Mouse (Mus musculus) kidney, postnatal 0 days (tissue): ENCODE measurements at regions not wholly inside any gene's neighbourhood (a gene's known extent, or its start where the extent isn't known, plus 50 kb on each side); places are given as distances from the start of the nearest gene placed in this dataset.
A peak's percentile ranks its signal among the peaks of the same experiment; 100 is the strongest.
"Not testable (repeated sequence)": the region's sequence is repeated elsewhere in the genome, so short reads cannot be mapped to it uniquely, and the experiment has no call there.

Source experiments
- ATAC-seq: fragments of 200-750 bp; cut with Nextera tagmentation; replicated peaks from 2 replicates; pipeline ENCODE4 v1.8.0; 2017; ENCODE audit warnings: low read depth, moderate number of reproducible peaks, moderate TSS enrichment, moderate library complexity; ENCODE audit not compliant: low FRiP score
- DNase-seq: peaks from one replicate; pipeline ENCODE4 v3.0.0-alpha.2; 2016; ENCODE audit warnings: low spot score
- H3K27ac ChIP-seq: fragments of 300-500 bp; sonication (generic); 2 replicates; pipeline ENCODE4 v1.5.1; 2014; ENCODE audit warnings: mild to moderate bottlenecking
- H3K27me3 ChIP-seq: fragments of 300-500 bp; sonication (generic); 2 replicates; pipeline ENCODE4 v1.6.1; 2014; ENCODE audit warnings: low read length, mixed read lengths; ENCODE audit not compliant: insufficient read depth
- H3K36me3 ChIP-seq: fragments of 300-500 bp; sonication (generic); 2 replicates; pipeline ENCODE4 v1.6.1; 2014; ENCODE audit warnings: low read length, mixed read lengths; ENCODE audit not compliant: insufficient read depth
- H3K4me1 ChIP-seq: fragments of 300-500 bp; sonication (generic); replicated peaks from 2 replicates; pipeline ENCODE4 v1.6.1; 2014; ENCODE audit warnings: antibody characterized with exemption, low read length, mixed read lengths; ENCODE audit not compliant: insufficient read depth
- H3K4me2 ChIP-seq: fragments of 300-500 bp; sonication (generic); 2 replicates; pipeline ENCODE4 v1.6.1; 2014; ENCODE audit warnings: mild to moderate bottlenecking, low read length, moderate library complexity, mixed read lengths
- H3K4me3 ChIP-seq: fragments of 300-500 bp; sonication (generic); replicated peaks from 2 replicates; pipeline ENCODE4 v1.5.1; 2014; ENCODE audit warnings: low read depth, low read length
- H3K9ac ChIP-seq: fragments of 300-500 bp; sonication (generic); 2 replicates; pipeline ENCODE4 v1.6.1; 2014; ENCODE audit warnings: low read depth, low read length
- H3K9me3 ChIP-seq: fragments of 300-500 bp; sonication (generic); replicated peaks from 2 replicates; pipeline ENCODE4 v1.6.1; 2016; ENCODE audit warnings: low read length, inconsistent platforms, mixed read lengths
- CTCF ChIP-seq: IDR thresholded peaks from 2 replicates; pipeline ENCODE4 v1.5.1; 2016; ENCODE audit warnings: antibody characterized with exemption, low read depth, mild to moderate bottlenecking, moderate library complexity
- WGBS: fragments of 180-500 bp; shearing (Covaris S2); extraction: QIAGEN DNeasy Blood & Tissue Kit; methylation state at CpG from one replicate; pipeline ENCODE4 v1.1.7; 2014; 5-methylcytosine and 5-hydroxymethylcytosine counted together

GRCm38 (mm10) chr11:40469080-40469705 lies 225.8 kb downstream of the Mat2b start:
- 13% methylated on average over 6 of the region's 6 CpGs for WGBS
- Histone ChIP-seq H3K4me1 (no peaks in the 10 kb centered on the region), H3K4me3 (no peak overlapping the region), H3K9ac (no peak overlapping the region), H3K27ac (no peak overlapping the region), H3K4me2 (no peak overlapping the region), H3K36me3 (no peaks in the 10 kb centered on the region), H3K27me3 (no peaks in the 10 kb centered on the region), H3K9me3 (no peaks in the 10 kb centered on the region)
- TF ChIP-seq CTCF: peak; percentile 82
- peak; percentile 74; the same call in 1 of the 2 replicates for ATAC-seq
- DNase-seq: peak; percentile 75

GRCm38 (mm10) chr11:40456571-40456970 lies 238.4 kb downstream of the Mat2b start:
- WGBS: 67% methylated on average over 6 of the region's 6 CpGs
- Histone ChIP-seq H3K9ac (no peak overlapping the region), H3K4me3 (no peak overlapping the region), H3K4me2 (no peak overlapping the region), H3K4me1 (no peaks in the 10 kb centered on the region), H3K36me3 (no peaks in the 10 kb centered on the region), H3K27me3 (no peaks in the 10 kb centered on the region), H3K27ac (no peak overlapping the region), H3K9me3 (no peaks in the 10 kb centered on the region)
- no peak for TF ChIP-seq CTCF
- ATAC-seq (no peak), DNase-seq (no peak)

GRCm38 (mm10) chr11:40454994-40455393 lies 240.0 kb downstream of the Mat2b start:
- not testable (repeated sequence) for H3K9me3 ChIP-seq, H3K9ac ChIP-seq, H3K4me3 ChIP-seq, ATAC-seq, H3K4me1 ChIP-seq, H3K27me3 ChIP-seq, DNase-seq, H3K27ac ChIP-seq, H3K36me3 ChIP-seq, H3K4me2 ChIP-seq

GRCm38 (mm10) chr11:40446846-40447245 lies 248.2 kb downstream of the Mat2b start:
- Histone ChIP-seq H3K36me3 (no peaks in the 10 kb centered on the region), H3K9ac (no peak overlapping the region), H3K9me3 (no peaks in the 10 kb centered on the region), H3K4me3 (no peak overlapping the region), H3K27me3 (no peaks in the 10 kb centered on the region), H3K27ac (no peak overlapping the region), H3K4me1 (no peaks in the 10 kb centered on the region), H3K4me2 (no peak overlapping the region)
- WGBS: 76% methylated on average over 2 of the region's 2 CpGs
- no peak for TF ChIP-seq CTCF
- no peak for ATAC-seq
- no peak for DNase-seq

- Histone ChIP-seq H3K9me3 (no peaks in the 10 kb centered on the region; the same call in 1 of the 2 replicates), H3K4me3 (no peak overlapping the region), H3K4me2 (no peak overlapping the region), H3K36me3 (no peaks in the 10 kb centered on the region), H3K27me3 (no peaks in the 10 kb centered on the region), H3K9ac (no peak overlapping the region), H3K4me1 (no peaks in the 10 kb centered on the region), H3K27ac (no peak overlapping the region)
- no peak for ATAC-seq
- no peak for TF ChIP-seq CTCF
- DNase-seq: no peak
- WGBS: 97% methylated on average over 1 of the region's 1 CpGs
These were observed 261.0 kb downstream of the Mat2b start for GRCm38 (mm10) chr11:40434002-40434401.

- 88% methylated on average over 2 of the region's 2 CpGs for WGBS
- no peaks in the 10 kb centered on the region for H3K4me1 ChIP-seq
- no peak for TF ChIP-seq CTCF
- no peaks in the 10 kb centered on the region; the same call in 1 of the 2 replicates for H3K9me3 ChIP-seq
- H3K4me3 ChIP-seq: no peak overlapping the region
- H3K36me3 ChIP-seq: no peaks in the 10 kb centered on the region
- no peaks in the 10 kb centered on the region for H3K27me3 ChIP-seq
- H3K4me2 ChIP-seq: no peak overlapping the region
- H3K27ac ChIP-seq: no peak overlapping the region
- DNase-seq (no peak), ATAC-seq (no peak)
- no peak overlapping the region for H3K9ac ChIP-seq
These were observed 266.1 kb downstream of the Mat2b start for GRCm38 (mm10) chr11:40428858-40429257.

GRCm38 (mm10) chr11:40424316-40424715 lies 270.7 kb downstream of the Mat2b start:
- no peak overlapping the region for H3K9ac ChIP-seq
- WGBS: 71% methylated on average over 3 of the region's 3 CpGs
- no peak for ATAC-seq
- H3K9me3 ChIP-seq: no peaks in the 10 kb centered on the region
- H3K36me3 ChIP-seq: no peaks in the 10 kb centered on the region
- no peak for TF ChIP-seq CTCF
- no peak overlapping the region for H3K27ac ChIP-seq
- DNase-seq: no peak
- H3K27me3 ChIP-seq: no peaks in the 10 kb centered on the region
- no peak overlapping the region for H3K4me2 ChIP-seq
- H3K4me3 ChIP-seq: no peak overlapping the region
- no peaks in the 10 kb centered on the region for H3K4me1 ChIP-seq
